Mouse (Mus musculus) CD4-positive helper T cell, adult 2 months (primary cell): Measurements from ENCODE around the gene Hnrnpf.

Experiments used
- DNase-seq: peaks from one replicate; pipeline ENCODE4 v3.0.0-alpha.2; 2012; ENCODE audit warnings: low read depth, missing footprints, low spot score

Hnrnpf gene

DNA sequence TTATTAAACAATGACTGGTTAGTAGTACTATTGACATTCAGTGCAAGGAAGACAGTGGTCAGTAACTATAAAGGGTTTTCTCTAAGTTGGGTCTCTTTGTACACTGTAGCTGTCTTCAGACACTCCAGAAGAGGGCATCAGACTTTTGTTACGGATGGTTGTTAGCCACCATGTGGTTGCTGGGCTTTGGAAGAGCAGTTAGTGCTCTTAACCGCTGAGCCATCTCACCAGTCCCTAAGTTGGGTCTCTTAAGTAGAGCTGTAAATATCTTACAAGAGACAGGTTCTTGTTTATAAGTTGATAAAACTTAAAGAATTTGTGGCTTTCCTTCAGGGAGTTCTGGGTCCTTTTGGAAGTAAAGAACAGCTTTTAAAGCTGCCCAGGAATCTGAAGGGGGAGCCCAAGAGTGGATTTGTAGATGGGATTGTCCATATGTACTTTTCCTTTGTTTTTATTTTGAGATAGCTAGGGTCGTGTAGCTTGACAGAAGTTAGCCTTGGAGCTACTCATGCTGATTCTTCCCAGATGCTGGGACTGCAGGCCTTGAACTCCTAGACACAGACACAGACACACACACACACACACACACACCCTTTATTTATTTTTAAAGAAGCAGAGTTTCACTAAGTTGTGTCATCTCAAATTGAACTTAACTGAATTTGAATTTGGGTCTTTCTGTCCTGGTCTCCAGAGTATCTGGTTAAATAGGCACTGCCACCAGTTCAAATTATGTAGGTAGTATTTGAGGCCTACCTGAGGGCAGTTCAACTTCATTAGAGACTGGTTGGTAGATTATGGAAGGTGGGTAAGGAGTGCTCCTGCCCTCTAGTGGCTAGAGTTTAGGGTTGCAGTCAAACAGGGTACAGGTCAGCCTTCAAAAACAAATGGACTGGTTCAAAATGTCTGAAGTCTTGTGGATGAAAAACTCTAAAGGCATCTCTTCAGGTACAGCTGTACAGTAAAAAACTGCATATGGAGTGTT lies 20.8 kb downstream of the Hnrnpf start:
- DNase-seq = peak; percentile 79

GRCm38 (mm10) chr6:117922041-117922440 lies 21.9 kb downstream of the Hnrnpf start:
- no peak for DNase-seq

GRCm38 (mm10) chr6:117926871-117927491 lies 26.9 kb downstream of the Hnrnpf start:
- DNase-seq = no peak

GRCm38 (mm10) chr6:117927955-117928354 lies 27.8 kb downstream of the Hnrnpf start:
- no peak for DNase-seq

- DNase-seq = no peak
Observed at GRCm38 (mm10) chr6:117928746-117929145, 28.6 kb downstream of the Hnrnpf start.

DNA sequence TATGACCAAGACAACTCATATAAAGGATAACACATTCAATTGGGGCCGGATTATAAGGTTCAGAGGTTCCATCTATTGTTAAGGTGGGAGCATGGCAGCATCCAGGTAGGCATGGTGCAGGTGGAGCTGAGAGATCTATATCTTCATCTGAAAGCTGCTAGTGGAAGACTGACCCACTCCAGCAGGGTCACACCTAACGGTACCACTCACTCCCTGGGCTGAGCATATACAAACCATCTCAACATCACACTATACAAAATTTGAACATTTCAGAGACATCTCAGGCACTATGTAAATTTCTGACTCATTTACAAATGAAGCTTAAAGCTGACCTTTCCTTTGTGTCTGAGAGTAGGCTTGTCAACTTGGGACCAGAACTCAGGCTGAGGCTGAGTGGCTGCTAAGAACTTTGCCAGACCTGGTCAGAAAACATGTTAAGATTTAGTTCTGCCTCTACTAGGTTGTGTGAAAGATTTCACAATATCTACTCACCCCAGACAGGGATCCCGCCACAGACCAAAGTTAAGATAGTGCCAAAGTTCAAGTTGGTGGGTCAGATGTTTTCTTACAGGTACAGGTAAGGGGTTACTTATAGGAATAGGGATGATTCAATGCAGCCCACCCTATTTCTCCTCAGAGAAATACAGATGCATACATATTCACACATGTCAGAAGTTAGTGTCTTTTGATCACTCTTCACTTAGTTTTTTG lies 30.0 kb downstream of the Hnrnpf start:
- no peak for DNase-seq

- DNase-seq = peak; percentile 37
Observed at GRCm38 (mm10) chr6:117932325-117933051, 32.4 kb downstream of the Hnrnpf start.

DNA sequence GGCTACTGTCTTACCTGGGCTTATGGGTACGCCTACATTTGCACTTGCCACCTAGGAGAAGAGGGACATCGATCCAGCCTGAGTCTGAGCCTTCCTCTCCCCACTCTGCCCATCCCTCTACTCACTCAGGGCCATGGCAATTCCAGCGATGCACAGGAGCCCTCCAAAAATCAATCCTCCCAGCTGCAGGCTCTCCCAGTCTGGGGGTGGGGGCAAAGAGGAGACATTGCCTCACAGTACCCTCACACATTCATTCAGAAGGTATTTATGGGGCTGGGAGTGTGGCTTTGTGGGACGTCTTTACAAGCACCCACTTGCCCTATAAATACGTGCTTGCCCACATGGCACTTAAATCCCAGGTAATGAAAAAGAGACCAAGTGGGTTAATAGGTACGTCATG lies 34.2 kb downstream of the Hnrnpf start:
- no peak for DNase-seq

DNA sequence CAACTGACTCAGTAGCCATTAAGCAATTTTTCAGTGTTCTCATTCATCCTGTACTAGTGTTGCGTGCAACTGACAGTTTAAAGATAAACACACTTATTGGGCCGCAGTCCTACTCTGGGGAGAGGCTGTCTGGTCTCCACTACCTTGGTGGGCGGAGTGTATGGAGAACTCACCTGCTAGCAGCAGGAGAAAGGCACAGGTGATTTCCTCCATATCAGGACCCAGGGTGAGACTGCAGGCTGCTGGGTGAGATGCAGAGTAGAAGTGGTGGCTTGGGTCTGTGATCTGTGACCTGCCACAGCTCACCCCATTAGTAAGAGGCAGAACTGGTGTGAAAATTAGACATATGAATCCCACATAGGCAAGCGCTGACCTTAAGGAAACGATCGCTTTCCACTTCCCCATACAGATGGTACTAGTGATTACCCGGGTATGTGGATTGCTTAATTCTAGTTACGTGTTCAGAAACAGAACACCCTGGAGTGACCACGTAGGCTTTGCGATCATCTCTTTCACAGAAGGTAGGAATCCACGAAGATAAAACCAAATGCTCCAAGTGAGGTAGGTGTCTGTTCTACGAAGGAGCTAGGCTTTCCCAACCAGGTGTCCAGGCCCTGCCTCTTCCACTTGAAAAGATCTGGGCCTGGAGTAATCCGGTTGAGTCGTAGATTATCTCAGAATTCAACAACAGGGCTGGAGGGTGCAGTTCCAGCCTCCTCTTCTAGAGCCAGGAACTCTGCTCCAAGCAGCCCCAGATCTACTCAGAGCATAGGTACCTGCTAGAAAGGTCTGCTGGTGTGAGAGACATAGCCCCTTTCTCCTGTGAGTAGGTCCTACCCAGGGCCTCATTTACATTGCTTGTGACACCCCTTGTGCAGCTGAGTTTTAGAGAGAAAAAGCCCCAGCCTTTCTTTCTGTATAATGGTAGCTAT lies 35.8 kb downstream of the Hnrnpf start:
- no peak for DNase-seq

GRCm38 (mm10) chr6:117937222-117937932 lies 37.3 kb downstream of the Hnrnpf start, which contains the start of gene Fxyd4:
Gene Fxyd4, minus strand, starts transcription at chr6:117937692.
- peak; percentile 70 for DNase-seq

- no peak for DNase-seq
Observed at GRCm38 (mm10) chr6:117938951-117939350, 38.8 kb downstream of the Hnrnpf start.

DNA sequence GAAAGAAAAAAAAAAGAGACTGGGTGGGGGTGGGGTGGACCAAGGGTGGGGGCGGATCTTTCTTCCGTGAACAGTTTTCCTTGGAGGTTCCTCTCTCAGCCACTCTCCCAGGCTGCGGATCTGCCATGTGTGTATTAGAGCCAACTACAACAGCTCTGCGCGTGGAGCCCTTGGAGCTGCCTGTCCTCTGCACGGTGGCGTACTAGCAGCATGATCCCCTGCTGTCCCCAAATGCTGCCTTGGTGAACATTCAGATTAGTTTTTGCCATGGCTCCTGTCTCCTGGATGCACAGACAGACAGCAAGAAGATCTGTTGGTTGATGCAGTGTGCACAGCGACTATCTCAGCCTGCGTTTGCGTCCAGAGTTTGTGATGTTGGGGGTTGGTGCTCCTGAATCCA lies 42.6 kb downstream of the Hnrnpf start:
- DNase-seq = no peak

- no peak for DNase-seq
Observed at GRCm38 (mm10) chr6:117943899-117944298, 43.8 kb downstream of the Hnrnpf start.

DNA sequence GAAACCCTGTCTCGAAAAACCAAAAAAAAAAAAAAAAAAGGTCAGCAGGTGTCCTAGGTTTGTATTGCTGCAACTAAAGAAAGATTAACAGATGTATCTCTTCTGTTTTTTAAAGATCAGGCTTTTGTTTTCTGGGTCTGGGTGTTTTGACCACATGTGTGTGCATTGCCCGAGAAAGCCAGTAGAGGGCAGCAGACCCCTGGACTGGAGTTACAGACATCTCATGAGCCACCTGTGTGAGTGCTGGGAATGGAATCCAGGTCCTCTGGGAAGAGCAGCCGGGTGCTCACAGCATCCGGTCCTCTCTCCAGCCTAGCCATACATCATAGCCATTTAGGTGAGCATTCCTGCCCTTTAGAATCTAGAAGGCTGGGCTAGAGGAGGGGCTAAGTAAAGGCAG lies 52.2 kb downstream of the Hnrnpf start:
- DNase-seq = peak; percentile 17

GRCm38 (mm10) chr6:117956161-117956560 lies 56.0 kb downstream of the Hnrnpf start:
- no peak for DNase-seq

- DNase-seq = no peak
Observed at GRCm38 (mm10) chr6:117956851-117957501, 56.9 kb downstream of the Hnrnpf start.

DNA sequence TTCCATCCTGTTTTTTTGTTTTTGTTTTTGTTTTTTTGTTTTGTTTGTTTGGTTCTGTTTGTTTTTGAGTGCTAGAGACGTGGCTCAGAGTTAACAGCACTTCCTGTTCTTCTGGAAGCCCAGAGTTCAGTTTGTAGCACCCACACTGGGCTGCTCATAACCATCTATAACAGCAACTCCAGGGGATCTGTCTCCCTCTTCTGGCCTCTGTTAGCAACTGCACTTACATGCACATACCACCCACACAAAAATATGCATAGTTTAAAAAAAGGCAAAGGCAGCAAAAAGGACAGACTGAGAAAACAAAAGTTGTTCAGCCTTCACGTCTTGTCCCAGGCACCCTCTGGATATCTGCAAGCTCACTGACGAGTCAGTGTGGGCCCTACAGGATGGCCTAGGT lies 63.1 kb downstream of the Hnrnpf start:
- no peak for DNase-seq

- peak; percentile 21 for DNase-seq
Observed at GRCm38 (mm10) chr6:117966729-117967128, 66.6 kb downstream of the Hnrnpf start.
